Mouse (Mus musculus) ovary, postnatal 10 days (tissue): ENCODE measurements around the gene Rtkn2.

Source experiments
- DNase-seq: peaks from one replicate; pipeline ENCODE4 v3.0.0; 2022; ENCODE audit warnings: low spot score

Gene Rtkn2

GRCm38 (mm10) chr10:67996171-67996570 lies 16.8 kb downstream of the Rtkn2 start:
- no peak for DNase-seq

DNA sequence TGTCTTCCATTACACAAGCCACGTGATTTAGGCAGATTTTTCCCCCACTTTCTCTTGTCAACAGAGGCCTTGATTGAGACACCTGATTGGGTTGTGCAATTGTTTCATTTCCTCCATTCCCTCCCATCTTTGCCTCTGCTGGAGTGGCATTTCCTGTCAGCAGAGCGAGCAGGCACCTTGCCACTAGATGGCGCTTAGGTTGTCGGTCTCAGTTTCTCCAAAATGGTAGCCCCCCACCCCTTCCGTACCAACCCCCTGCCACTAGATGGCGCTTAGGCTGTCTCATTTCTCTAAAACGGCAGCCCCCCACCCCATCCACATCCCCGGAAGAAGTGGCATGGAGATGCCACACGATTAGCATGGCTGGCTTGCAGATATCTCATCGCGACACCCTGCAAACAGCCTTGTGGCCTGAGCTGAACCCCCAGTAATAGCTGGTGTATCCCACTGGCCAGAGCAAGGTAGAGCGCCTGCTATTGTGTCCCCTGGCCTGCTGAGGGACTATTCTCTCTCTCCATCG lies 18.8 kb downstream of the Rtkn2 start:
- no peak for DNase-seq

DNA sequence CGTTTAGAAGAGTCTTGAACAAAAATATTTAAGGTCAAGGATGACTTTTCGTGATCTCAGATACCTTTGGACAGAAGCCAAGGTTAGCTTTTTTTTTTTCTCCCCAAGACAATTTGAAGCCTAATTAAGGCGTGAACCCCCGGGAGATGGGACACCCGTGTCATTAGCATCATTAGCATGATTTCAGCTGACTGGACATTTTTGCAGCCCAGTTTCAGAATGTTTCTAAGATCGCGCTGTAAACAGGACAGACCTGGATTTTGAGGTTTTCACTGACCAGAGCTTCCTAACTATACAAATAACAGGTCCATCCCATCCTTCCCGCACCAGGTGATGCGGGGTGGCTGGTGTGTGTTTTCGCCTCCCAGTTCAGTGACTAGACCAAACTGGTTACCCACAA lies 19.8 kb downstream of the Rtkn2 start:
- no peak for DNase-seq

- no peak for DNase-seq
Observed at GRCm38 (mm10) chr10:68001456-68001855, 22.1 kb downstream of the Rtkn2 start.

- no peak for DNase-seq
Observed at GRCm38 (mm10) chr10:68003651-68004422, 24.5 kb downstream of the Rtkn2 start.

DNA sequence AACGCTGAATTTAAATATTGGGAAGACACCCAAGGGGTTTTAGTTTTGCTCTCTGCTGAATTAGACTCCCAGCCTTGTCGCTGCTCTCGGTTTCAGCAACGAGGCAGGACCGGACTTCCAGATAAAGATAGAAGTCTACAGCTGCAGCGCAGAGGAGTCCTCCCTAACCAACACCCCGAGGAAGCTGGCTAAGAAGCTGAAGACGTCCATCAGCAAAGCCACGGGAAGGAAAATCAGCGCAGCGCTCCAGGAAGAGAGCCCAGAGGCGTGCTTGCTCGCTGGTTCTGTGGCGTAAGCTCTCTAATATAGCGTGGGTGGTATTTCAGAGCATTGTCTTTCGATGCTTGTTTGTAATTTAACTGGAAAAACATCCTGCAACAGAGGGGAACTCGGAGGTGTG lies 26.0 kb downstream of the Rtkn2 start:
- no peak for DNase-seq

GRCm38 (mm10) chr10:68006491-68006890 lies 27.1 kb downstream of the Rtkn2 start:
- no peak for DNase-seq

DNA sequence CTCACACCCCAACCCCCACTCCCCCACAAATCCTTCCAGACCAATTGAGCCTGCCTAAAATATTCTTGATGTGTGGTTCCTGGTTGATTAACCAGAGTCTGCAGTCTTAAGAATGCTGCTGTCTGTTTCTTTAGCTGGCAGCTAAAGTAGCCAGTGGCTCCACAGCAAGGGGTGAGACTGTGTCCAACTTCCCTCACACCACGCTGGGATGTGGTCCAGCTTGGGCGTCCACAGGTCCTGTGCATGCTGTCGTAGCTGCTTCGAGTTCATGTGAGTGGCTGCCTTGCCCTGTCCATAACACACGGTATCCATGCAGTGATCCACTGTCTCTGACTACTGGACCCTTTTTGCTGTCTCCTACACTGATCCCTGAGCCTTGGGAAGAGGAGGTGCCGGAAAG lies 27.7 kb downstream of the Rtkn2 start:
- no peak for DNase-seq

DNA sequence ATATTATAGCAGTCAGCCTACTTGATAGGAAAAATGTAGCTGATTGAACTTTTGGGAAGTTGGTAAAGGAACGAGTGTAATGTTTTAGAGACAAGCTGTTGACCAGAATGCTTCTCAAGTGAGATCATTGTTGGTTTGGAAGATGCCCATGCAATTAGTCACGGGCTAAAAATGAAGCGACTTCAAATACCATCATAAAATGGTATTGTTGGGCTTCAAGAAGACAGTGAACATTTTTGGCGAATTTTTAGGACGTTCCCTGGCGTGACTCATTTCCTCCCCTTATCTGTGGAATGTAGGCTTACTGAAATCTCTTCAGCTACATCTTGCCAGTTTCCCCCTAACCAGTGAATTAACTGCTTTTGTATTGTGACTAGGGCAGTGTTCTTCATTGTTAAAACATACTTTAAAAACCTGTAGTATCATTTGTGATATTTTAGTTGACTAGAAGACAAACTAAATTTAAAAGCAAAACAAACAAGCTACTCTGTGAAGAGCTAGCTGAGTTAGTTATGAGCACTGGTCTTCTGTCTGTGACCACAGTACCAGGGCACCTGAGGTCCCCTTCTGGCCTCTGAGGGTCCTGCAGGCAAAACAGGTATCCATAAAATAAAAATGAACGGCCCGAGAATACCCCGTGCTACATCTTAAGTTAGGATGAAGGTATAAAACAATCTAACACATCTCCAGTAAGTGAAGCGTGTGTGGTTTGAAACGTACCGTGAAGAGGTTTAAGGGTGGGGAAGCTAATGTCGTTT lies 29.0 kb downstream of the Rtkn2 start:
- no peak for DNase-seq

- no peak for DNase-seq
Observed at GRCm38 (mm10) chr10:68009301-68009700, 29.9 kb downstream of the Rtkn2 start.

- DNase-seq: no peak
Observed at GRCm38 (mm10) chr10:68009867-68010266, 30.5 kb downstream of the Rtkn2 start.

GRCm38 (mm10) chr10:68013137-68013536 lies 33.8 kb downstream of the Rtkn2 start:
- no peak for DNase-seq

GRCm38 (mm10) chr10:68020755-68021154 lies 41.4 kb downstream of the Rtkn2 start:
- DNase-seq: no peak

DNA sequence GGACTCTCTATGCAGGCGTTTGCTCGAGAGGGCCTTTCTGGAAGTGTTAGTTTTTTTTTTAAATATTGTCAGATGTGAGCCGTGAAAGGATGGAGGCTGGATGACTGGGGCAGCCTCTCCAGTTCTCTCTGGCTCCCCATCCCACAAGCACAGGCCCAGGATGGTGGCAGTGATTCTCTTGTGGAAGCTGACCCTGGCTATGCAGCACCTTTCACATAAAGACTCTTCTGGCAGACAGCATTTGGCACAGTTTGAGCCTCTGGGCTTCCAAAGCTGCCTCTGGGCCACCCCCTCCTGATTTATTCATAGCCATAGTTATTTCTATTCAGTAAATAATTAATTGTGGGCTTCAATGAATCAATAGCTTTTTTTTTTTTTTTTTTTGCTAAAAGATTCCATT lies 46.3 kb downstream of the Rtkn2 start:
- DNase-seq: no peak

GRCm38 (mm10) chr10:68028327-68029080 lies 49.1 kb downstream of the Rtkn2 start:
- DNase-seq: no peak

DNA sequence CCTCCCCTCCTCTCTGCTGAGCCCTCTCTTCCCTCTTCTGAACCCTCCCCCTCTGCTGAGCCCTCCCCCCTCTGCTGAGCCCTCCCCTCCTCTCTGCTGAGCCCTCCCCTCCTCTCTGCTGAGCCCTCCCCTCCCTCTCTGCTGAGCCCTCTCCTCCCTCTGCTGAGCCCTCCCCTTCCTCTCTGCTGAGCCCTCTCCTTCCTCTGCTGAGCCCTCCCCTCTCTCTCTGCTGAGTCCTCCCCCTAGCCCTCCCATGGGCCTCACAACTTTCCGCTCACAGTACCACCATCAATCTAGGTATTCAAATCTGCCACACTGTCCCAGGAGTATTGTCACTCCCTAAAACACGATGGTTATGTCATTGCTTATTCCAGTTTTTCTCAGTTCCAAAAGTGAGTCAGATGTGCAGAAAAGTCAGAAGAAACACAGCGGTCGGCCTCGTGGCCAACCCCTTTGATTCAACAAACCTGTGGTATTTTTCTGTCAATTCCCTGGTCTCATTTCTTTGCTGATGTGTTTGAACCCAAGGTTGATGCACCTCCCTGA lies 49.8 kb downstream of the Rtkn2 start:
- no peak for DNase-seq

GRCm38 (mm10) chr10:68030027-68030426 lies 50.7 kb downstream of the Rtkn2 start:
- DNase-seq: no peak

GRCm38 (mm10) chr10:68035707-68036367 lies 56.5 kb downstream of the Rtkn2 start:
- no peak for DNase-seq

- no peak for DNase-seq
Observed at GRCm38 (mm10) chr10:68036368-68036980, 57.1 kb downstream of the Rtkn2 start.

- no peak for DNase-seq
Observed at GRCm38 (mm10) chr10:68038997-68039624, 59.7 kb downstream of the Rtkn2 start.
